Mouse (Mus musculus) brown adipose tissue, adult 24 weeks (tissue): ENCODE measurements around the gene Gdpgp1. TPM values are rescaled to one million over a fixed set of nuclear protein-coding genes. Genes with fewer than 3 reads are reported as not detected.

Source experiments
- H3K27ac ChIP-seq: fragments of 200-500 bp; replicated peaks from 2 replicates; pipeline ENCODE4 v1.5.1; 2012; ENCODE audit warnings: low read depth, mild to moderate bottlenecking, low read length
- H3K4me1 ChIP-seq: fragments of 200-500 bp; 2 replicates; pipeline ENCODE4 v1.6.1; 2012; ENCODE audit warnings: low read length, mixed read lengths; ENCODE audit not compliant: control insufficient read depth, insufficient read depth, insufficient read length
- H3K4me3 ChIP-seq: fragments of 200-500 bp; 2 replicates; pipeline ENCODE4 v1.5.1; 2012; ENCODE audit warnings: low read depth, mild to moderate bottlenecking, low read length, moderate library complexity; ENCODE audit not compliant: insufficient read depth
- polyA plus RNA-seq: library from polyadenylated mRNA; stranded (reverse); fragments of >200 nt; gene quantifications from 2 replicates; pipeline ENCODE4 v1.2.4, GENCODE M21; 2012; ENCODE audit not compliant: missing spikeins, insufficient read depth, insufficient read length

Gdpgp1 gene
- polyA plus RNA-seq, 1 experiment: 2.9 TPM

- Histone ChIP-seq H3K4me3 (no peak overlapping the region), H3K27ac (no peak overlapping the region), H3K4me1 (peaks cover 8% of the 10 kb centered on the region; the same call in 1 of the 2 replicates)
Measured at GRCm38 (mm10) chr7:80267764-80268163, 35.1 kb downstream of the Gdpgp1 start.

GRCm38 (mm10) chr7:80268897-80269750 lies 36.5 kb downstream of the Gdpgp1 start, which contains the start of gene Vps33b:
Gene Vps33b (plus strand): TSS chr7:80269649.
- Histone ChIP-seq H3K4me3 (peak within 1 kb of the TSS; percentile 89), H3K4me1 (peaks cover 8% of the 10 kb centered on the region; the same call in 1 of the 2 replicates), H3K27ac (peak within 1 kb of the TSS; percentile 88)

GRCm38 (mm10) chr7:80269751-80270255 lies 37.1 kb downstream of the Gdpgp1 start:
- peaks cover 8% of the 10 kb centered on the region; the same call in 1 of the 2 replicates for H3K4me1 ChIP-seq
- peak overlapping the region; percentile 89 for H3K4me3 ChIP-seq
- H3K27ac ChIP-seq: peak overlapping the region; percentile 34; the same call in 1 of the 2 replicates

GRCm38 (mm10) chr7:80273456-80273855 lies 40.8 kb downstream of the Gdpgp1 start:
- H3K4me3 ChIP-seq: no peak overlapping the region
- peaks cover 7% of the 10 kb centered on the region; the same call in 1 of the 2 replicates for H3K4me1 ChIP-seq
- H3K27ac ChIP-seq: no peak overlapping the region

GRCm38 (mm10) chr7:80276374-80276773 lies 43.7 kb downstream of the Gdpgp1 start:
- Histone ChIP-seq H3K27ac (no peak overlapping the region), H3K4me3 (no peak overlapping the region), H3K4me1 (no peaks in the 10 kb centered on the region)

- no peak overlapping the region for H3K27ac ChIP-seq
- no peak overlapping the region for H3K4me3 ChIP-seq
- no peaks in the 10 kb centered on the region for H3K4me1 ChIP-seq
Measured at GRCm38 (mm10) chr7:80280032-80280431, 47.4 kb downstream of the Gdpgp1 start.

- no peaks in the 10 kb centered on the region for H3K4me1 ChIP-seq
- no peak overlapping the region for H3K27ac ChIP-seq
- H3K4me3 ChIP-seq: no peak overlapping the region
Measured at GRCm38 (mm10) chr7:80280998-80281397, 48.3 kb downstream of the Gdpgp1 start.

- no peaks in the 10 kb centered on the region for H3K4me1 ChIP-seq
- no peak overlapping the region for H3K27ac ChIP-seq
- H3K4me3 ChIP-seq: no peak overlapping the region
Measured at GRCm38 (mm10) chr7:80281646-80282045, 49.0 kb downstream of the Gdpgp1 start.

- no peaks in the 10 kb centered on the region for H3K4me1 ChIP-seq
- no peak overlapping the region for H3K27ac ChIP-seq
- no peak overlapping the region for H3K4me3 ChIP-seq
Measured at GRCm38 (mm10) chr7:80283226-80283918, 50.7 kb downstream of the Gdpgp1 start.

- no peak overlapping the region for H3K4me3 ChIP-seq
- H3K27ac ChIP-seq: no peak overlapping the region
- no peaks in the 10 kb centered on the region for H3K4me1 ChIP-seq
Measured at GRCm38 (mm10) chr7:80284391-80284790, 51.7 kb downstream of the Gdpgp1 start.

GRCm38 (mm10) chr7:80285725-80286124 lies 53.1 kb downstream of the Gdpgp1 start:
- no peak overlapping the region for H3K4me3 ChIP-seq

GRCm38 (mm10) chr7:80287736-80288135 lies 55.1 kb downstream of the Gdpgp1 start:
- no peak overlapping the region for H3K4me3 ChIP-seq

More at GRCm38 (mm10) chr7:80285725-80286124, 53.1 kb downstream of the Gdpgp1 start:
- Histone ChIP-seq H3K4me1 (no peaks in the 10 kb centered on the region), H3K27ac (no peak overlapping the region)

More at GRCm38 (mm10) chr7:80287736-80288135, 55.1 kb downstream of the Gdpgp1 start:
- no peak overlapping the region for H3K27ac ChIP-seq
- no peaks in the 10 kb centered on the region for H3K4me1 ChIP-seq
